Mouse (Mus musculus) T-cell, adult 2 months (primary cell): ENCODE results near the gene Zdhhc4.

Experiments used
- DNase-seq: peaks from one replicate; pipeline ENCODE4 v3.0.0; 2022; ENCODE audit warnings: low spot score

Zdhhc4 gene

DNA sequence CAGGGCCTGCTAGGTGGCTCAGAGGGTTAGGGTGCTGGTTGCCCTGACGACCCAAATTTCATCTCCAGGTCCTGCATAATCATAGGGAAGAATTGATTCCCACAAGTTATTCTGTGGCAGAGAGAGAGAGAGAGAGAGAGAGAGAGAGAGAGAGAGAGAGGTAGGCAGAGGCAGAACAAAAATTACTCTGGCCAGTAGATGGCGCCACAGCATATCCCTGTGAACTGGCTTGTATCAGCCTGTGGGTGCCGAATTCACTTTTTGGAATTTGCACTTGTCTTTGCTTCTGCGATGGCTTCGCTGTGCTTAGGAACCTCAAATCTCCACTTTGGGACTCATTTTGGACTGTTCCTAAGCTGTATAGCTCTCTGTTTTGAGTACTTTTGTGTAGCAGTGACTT lies 4.8 kb upstream of the Zdhhc4 start:
- DNase-seq, result peak; percentile 69

- DNase-seq, result no peak
Observed at GRCm38 (mm10) chr5:143317288-143317610, 11.8 kb downstream of the Zdhhc4 start.

DNA sequence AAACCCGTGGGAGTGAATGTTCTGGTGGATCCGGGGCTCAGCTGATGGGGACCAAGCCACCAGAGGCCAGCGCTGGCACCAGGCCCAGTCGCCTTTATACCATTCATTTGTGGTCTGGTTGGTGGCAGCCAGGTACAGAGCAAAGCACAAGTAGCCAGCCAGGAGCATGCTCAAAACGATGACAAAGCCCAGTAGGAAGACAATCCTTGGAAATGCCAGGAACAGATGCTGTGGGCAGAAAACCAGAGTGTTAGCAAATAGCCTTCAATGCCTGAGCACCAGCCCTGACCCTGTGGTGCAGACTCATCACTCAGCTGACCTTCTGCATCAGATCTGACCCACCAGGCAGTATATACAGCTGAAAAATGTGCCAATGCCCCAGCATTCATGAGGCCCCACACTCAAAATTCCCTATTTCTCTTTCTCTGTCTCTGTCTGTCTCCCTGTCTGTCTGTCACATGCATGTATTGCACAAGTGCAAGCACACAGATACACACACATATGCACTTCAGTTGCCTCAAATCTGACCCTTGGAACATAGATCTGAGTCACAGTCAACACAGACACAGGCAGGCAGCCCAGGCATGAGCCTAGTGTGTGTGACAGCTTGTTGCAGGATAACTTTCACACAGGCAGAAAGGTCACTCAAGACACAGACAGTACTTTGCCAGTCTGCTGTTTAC lies 12.3 kb downstream of the Zdhhc4 start:
- DNase-seq, result no peak

DNA sequence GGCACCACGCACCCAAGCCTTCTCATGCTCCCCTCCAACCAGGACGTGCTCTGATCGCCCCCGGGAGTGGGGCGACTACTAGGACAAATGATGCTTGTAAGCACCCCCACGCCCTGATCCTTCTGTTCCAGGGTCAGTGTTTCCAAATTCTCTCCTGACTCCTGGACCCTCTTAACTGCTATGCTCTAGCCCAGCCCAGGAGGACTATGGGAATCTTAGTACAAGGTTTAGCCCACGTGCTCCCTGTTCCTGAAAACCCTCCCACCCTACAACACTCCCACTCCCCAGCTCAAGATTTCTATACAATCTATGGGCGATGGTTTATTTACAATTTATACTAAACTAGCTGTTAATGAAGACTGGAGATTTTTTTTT lies 13.6 kb downstream of the Zdhhc4 start:
- DNase-seq, result no peak

GRCm38 (mm10) chr5:143314730-143315513 lies 14.1 kb downstream of the Zdhhc4 start, which contains the start of gene E130309D02Rik:
Gene E130309D02Rik (minus strand): TSS chr5:143315360.
- DNase-seq, result peak; percentile 91

DNA sequence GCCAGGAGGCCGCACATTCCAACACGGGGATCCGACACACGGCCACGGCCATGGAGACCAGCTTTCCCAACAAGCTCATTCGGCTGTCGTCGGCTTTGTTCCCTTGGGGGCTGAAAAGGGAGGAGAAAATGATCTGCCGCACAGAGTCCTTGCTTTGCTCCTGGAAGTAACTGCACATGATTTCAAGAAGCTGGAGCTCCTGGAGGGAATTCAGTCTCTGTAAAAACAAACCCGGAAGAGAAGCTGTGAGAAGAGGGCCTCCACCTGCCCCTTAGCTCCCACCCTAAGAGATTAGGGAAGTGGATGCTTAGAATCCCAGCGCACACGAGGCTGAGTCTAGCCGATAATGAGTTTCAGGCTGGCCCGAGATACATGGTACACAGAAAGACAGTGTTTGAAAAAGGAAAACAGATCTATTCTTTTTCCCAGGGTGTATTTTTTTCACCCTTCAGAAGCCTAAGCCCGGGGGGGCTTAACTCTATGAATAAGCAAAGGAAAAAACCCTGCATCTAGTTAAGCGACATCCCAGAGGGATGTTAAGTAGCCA lies 14.8 kb downstream of the Zdhhc4 start:
- DNase-seq, result no peak

GRCm38 (mm10) chr5:143311886-143312285 lies 17.2 kb downstream of the Zdhhc4 start:
- peak; percentile 75 for DNase-seq

DNA sequence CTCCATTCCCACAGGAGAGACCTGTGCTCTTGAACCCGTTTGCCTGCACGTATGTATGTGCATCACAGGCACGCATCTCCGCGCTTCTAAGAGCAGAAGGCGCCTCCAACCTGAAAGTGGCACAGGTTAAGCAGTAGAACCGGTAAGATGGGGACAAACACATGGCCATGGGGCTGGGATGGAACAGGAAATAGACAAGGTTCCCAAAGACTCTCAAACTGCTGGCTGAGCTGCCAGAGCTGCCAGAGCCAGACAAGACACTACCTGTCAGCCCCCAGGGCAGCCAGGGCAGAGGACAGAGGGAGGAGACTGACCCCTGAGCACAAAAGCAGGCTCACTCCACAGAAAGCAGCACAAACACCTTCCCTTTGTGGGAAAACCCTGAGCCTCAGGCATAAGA lies 19.1 kb downstream of the Zdhhc4 start:
- no peak for DNase-seq

- no peak for DNase-seq
Observed at GRCm38 (mm10) chr5:143308825-143309224, 20.2 kb downstream of the Zdhhc4 start.

DNA sequence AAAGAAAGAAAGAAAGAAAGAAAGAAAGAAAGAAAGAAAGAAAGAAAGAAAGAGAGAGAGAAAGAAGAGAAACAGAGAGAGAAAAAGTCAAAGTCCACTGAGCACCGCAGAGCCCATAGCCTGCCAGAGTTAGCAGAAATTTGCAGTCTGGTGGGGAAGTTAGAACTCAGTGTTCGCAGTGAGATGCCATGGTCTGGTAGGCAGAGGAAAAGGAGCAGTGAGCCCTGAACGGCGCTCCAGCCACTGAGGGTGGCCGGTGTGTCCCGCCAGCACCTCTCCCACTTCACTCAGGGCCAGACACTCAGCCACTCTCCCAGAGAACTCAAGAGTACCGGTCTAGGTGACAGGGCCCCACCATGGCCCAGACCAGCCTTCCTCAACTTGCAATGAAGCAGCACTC lies 24.8 kb downstream of the Zdhhc4 start:
- DNase-seq, result no peak

- no peak for DNase-seq
Observed at GRCm38 (mm10) chr5:143301296-143301695, 27.8 kb downstream of the Zdhhc4 start.

- peak; percentile 31 for DNase-seq
Observed at GRCm38 (mm10) chr5:143299686-143300085, 29.4 kb downstream of the Zdhhc4 start.

DNA sequence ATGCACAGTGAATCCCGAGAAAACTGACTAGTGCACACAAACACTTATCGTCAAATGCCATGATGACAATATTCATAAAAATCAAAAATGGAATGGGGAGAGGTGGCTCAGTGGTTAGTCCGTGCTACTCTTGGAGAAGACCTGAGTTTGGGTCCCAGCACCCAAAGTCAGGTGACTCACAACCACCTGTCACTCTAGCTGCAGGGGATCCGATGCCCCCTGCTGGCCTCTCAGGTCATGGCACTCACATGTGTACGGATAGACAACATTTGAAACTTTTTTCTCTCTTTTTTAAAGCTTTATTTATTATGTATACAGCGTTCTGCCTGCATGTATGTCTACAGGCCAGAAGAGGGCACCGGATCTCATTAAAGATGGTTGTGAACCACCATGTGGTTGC lies 30.7 kb downstream of the Zdhhc4 start:
- no peak for DNase-seq

- no peak for DNase-seq
Observed at GRCm38 (mm10) chr5:143297986-143298385, 31.1 kb downstream of the Zdhhc4 start.

GRCm38 (mm10) chr5:143295330-143295729 lies 33.7 kb downstream of the Zdhhc4 start:
- DNase-seq, result no peak

DNA sequence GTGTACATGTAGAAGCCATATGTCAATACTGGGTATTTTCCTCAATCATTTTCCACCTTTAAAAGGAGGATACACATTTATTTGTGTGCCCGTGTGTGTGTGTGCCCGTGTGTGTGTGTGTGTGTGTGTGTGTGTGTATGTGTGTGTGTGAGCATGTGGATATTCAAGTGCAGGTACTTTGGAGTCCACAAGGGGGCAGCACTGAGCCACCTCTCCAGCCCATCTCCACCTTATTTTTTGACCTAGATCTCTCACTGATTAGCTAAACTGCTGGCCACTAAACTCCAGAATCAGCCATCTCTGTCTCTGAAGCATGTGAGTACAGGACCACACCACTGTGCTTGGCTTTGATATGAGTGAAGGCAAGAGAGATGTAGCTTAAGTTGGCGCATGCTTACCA lies 34.2 kb downstream of the Zdhhc4 start:
- no peak for DNase-seq

- no peak for DNase-seq
Observed at GRCm38 (mm10) chr5:143293404-143293803, 35.7 kb downstream of the Zdhhc4 start, which contains the start of gene Zfp853. Gene Zfp853 (minus strand): TSS chr5:143293623.

DNA sequence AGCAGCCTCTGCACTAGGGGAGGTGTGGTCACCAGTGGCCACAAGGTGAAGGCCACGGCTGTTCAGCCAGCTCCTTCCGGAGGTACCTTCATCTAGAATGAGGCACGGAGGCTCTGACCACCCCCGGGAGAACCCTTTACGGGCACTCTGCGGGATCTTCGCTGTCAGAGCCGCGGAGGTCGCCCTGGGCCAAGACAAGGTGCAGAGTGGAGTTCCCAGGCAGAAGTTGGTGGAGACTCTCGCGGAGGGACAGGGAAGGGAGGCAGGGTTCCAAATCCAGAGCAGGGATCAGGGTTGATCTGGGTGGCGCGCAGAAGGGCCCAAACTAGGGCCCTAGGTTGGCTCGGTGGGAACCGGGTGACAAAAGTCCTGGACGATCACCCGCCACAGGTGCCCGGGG lies 36.2 kb downstream of the Zdhhc4 start:
- DNase-seq, result no peak

- DNase-seq, result no peak
Observed at GRCm38 (mm10) chr5:143289299-143289698, 39.8 kb downstream of the Zdhhc4 start.

DNA sequence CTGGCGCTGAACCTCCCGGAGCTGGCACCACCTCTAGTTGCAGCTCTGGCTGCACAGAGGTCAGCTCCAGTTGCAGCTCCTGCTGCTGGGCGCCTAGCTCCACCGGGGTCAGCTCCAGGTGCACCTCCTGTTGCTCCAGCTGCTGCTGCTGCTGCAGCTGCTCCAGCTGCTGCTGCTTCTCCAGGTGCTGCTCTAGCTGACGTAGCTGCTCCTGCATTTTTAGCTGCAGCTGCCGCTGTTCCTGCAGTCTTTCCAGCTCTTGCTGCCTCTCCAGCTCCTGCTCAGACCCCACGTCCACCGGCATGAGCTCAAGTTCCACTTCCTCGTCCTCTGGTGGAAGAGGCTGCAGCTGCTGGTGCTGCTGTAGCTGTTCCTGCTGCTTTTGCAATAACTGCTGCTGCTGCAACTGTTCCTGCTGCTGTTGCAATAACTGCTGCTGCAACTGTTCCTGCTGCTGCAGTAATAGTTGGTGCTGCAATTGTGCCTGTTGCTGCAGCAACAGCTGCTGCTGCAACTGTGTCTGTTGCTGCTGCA lies 40.6 kb downstream of the Zdhhc4 start:
- no peak for DNase-seq

- peak; percentile 23 for DNase-seq
Observed at GRCm38 (mm10) chr5:143287774-143288328, 41.2 kb downstream of the Zdhhc4 start.

GRCm38 (mm10) chr5:143284762-143285161 lies 44.3 kb downstream of the Zdhhc4 start:
- DNase-seq, result no peak

GRCm38 (mm10) chr5:143279247-143279646 lies 49.8 kb downstream of the Zdhhc4 start:
- no peak for DNase-seq
